Mouse (Mus musculus): ENCODE results near the gene Tmem189.

The Tmem189 gene

GRCm38 (mm10) chr2:167700018-167700417, 10.4 kb upstream of the Tmem189 start:
- DNase-seq = no peak

GRCm38 (mm10) chr2:167697902-167698301, 8.3 kb upstream of the Tmem189 start:
- DNase-seq = peak; percentile 70

- DNase-seq = peak; percentile 66
These were observed 6.5 kb upstream of the Tmem189 start for GRCm38 (mm10) chr2:167696143-167696542.

- DNase-seq = no peak
These were observed 5.9 kb upstream of the Tmem189 start for GRCm38 (mm10) chr2:167695491-167695890.

GRCm38 (mm10) chr2:167694963-167695362, 5.3 kb upstream of the Tmem189 start:
- no peak for DNase-seq

- no peak for DNase-seq
These were observed 4.6 kb upstream of the Tmem189 start for GRCm38 (mm10) chr2:167694244-167694643.

- no peak for DNase-seq
These were observed 3.9 kb upstream of the Tmem189 start for GRCm38 (mm10) chr2:167693540-167693939.

- no peak for DNase-seq
These were observed 3.2 kb upstream of the Tmem189 start for GRCm38 (mm10) chr2:167692831-167693230.

- DNase-seq = no peak
These were observed 2.4 kb upstream of the Tmem189 start for GRCm38 (mm10) chr2:167691871-167692661.

GRCm38 (mm10) chr2:167691410-167691809, 1.8 kb upstream of the Tmem189 start:
- no peak for DNase-seq

GRCm38 (mm10) chr2:167690962-167691311, 1.3 kb upstream of the Tmem189 start:
- DNase-seq = no peak

- no peak for DNase-seq
These were observed 768 bp upstream of the Tmem189 start for GRCm38 (mm10) chr2:167690219-167690961.

- DNase-seq = peak; percentile 83
These were observed 847 bp downstream of the Tmem189 start, which contains the start of gene Cebpb for GRCm38 (mm10) chr2:167688498-167689451. Gene Cebpb, plus strand, starts transcription at chr2:167688915.

GRCm38 (mm10) chr2:167688126-167688497, 1.5 kb downstream of the Tmem189 start:
- DNase-seq = no peak

- no peak for DNase-seq
These were observed 1.9 kb downstream of the Tmem189 start for GRCm38 (mm10) chr2:167687651-167688101.

GRCm38 (mm10) chr2:167687250-167687586, 2.4 kb downstream of the Tmem189 start:
- no peak for DNase-seq

- DNase-seq = no peak
These were observed 3.0 kb downstream of the Tmem189 start for GRCm38 (mm10) chr2:167686382-167687249.

GRCm38 (mm10) chr2:167685865-167686264, 3.8 kb downstream of the Tmem189 start:
- no peak for DNase-seq

GRCm38 (mm10) chr2:167685137-167685536, 4.5 kb downstream of the Tmem189 start:
- DNase-seq = peak; percentile 90

GRCm38 (mm10) chr2:167683721-167684120, 5.9 kb downstream of the Tmem189 start:
- no peak for DNase-seq

GRCm38 (mm10) chr2:167680657-167681056, 9.0 kb downstream of the Tmem189 start:
- DNase-seq = peak; percentile 39

GRCm38 (mm10) chr2:167679902-167680430, 9.7 kb downstream of the Tmem189 start:
- peak; percentile 69 for DNase-seq
